Mouse (Mus musculus): ENCODE measurements around the gene Nwd2.

The Nwd2 gene

DNA sequence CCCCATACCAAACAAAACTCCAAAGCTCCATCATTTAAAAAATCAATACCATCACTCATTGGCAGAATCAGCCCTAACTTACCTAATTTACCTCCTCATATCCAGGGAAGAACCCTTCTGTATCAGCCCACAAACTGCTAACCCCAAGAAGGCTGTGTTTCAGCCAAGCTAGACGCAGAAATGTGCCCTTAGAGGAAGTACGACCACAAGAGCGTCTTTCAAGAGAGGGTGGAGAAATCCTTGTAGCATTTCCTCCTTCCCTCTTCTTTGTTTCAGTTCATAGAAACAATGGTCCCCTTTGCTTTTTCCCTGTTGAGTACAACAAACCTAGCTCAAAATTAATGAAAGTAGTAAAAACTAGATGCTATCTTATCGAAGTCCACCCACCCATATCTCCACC is 182.2 kb downstream of the Nwd2 start:
- DNase-seq: no peak

DNA sequence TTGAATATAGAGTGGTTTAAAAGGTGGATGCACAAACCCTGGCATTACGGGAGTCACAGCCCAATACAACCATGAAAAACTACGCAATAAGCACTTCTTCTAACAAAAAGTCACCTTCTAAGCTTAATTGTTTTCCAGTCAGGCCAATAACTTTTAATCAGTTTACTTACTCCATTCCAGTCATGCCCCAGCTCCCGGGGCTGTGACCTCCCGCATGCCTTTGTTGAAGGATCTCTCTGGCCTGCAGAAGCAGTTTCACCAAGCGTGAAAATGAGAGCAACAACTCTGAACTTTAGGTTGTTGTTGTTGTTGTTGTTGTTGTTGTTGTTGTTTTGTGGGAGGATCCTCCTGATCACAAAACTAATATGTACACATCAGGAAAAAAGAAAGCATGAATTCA is 185.1 kb downstream of the Nwd2 start:
- no peak for DNase-seq

DNA sequence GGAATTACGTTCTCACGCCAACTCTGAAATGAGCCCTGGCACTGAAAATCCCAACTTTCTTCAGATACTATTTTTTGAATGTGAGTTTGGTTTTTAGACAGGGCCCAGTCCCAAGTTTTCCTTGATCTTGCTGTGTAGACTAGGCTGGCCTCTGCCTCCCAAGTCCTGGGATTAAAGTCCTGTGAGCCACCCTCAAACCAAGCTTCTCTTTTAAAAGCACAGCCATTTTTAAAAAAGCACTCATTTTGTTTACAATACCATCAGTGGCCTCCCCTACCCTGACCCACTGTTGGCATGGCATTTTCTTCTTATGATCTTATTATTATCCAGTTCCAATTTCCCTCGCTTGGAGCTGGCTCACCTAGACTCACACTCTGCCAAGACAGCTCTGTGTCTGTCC is 185.5 kb downstream of the Nwd2 start:
- DNase-seq: no peak

DNA sequence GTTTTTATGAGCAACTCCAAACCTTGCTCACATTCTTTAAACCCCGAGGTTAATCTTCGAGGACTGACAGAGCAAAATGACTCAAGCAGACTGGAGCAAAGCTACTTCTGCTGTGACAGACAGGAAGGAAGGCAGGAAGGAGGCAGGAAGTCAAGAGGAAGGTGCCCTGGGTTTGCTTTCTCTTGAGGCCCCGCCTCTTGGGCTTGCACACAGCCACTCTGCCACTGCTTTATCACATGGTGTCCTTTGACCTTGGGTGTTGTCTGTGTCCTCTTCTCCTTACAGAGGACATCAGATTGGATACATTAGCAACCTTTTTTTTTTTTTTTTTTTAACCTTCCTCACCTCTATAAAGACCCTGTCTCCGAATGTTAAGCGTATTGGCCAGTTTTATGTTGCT is 188.2 kb downstream of the Nwd2 start:
- no peak for DNase-seq

DNA sequence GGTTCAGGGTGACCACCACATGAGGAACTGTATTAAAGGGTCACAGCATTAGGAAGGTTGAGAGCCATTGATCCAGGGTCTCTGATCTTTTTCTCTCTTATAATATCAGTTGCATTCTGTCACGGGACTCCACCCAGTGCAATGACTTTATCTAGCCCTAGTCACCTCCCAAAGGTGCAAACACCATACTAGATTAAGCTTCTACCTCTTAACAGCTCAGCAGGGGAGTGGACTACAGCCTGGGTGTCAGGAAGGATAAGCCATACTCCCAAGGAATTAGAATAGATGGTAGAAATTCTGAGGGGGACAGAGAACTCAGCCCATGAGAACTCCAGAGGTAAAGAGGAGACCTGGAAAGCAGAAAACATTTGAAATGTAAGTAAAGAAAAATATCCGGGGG is 188.9 kb downstream of the Nwd2 start:
- no peak for DNase-seq

DNA sequence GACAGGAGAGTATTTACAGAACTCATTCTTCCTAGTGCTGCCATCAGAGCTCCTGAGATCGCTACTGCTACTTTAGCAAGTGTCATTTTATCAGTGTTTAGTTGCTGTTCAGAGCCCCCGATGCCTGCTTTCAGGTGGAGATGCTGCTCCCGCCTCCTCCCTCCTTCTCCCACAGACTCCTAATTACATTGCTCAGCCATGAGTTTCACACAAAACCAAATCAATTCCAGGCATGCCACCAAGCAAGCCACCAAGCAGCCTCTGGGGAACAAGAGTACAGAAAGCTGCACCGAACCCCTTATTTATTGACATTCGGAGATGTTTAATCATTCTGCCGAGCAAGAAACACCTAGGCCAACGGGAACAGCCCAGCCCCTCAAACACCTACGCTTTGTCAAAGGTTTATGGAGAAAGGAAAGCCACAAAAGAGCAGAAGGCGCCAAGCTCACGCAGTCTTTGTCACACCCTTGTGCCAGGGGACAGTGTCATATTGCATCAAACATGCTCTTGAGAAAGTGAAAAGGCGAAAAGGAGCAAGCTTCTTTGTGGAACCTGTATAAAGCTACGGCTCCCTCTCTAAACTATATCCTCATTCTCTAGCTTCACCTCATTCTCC is 191.0 kb downstream of the Nwd2 start:
- DNase-seq: no peak

DNA sequence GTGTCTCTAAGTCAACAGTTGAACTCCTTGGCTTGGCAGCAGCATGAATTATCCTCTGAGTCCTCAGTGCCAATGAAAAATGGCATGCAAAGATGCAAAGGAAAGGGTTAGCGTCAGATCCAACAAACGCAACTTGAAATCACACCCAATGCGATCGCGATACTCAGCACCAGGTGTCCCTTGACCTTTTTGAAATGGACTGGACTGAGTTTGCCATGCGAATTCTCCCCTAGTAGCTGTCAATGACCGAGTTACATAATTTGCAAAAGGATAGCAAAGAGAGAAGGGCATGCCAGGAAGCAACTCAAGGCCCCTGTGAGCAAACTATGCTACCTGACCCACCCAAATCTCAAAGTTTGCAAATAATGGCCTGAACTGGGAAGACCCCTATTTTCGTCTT is 198.2 kb downstream of the Nwd2 start:
- no peak for DNase-seq

DNA sequence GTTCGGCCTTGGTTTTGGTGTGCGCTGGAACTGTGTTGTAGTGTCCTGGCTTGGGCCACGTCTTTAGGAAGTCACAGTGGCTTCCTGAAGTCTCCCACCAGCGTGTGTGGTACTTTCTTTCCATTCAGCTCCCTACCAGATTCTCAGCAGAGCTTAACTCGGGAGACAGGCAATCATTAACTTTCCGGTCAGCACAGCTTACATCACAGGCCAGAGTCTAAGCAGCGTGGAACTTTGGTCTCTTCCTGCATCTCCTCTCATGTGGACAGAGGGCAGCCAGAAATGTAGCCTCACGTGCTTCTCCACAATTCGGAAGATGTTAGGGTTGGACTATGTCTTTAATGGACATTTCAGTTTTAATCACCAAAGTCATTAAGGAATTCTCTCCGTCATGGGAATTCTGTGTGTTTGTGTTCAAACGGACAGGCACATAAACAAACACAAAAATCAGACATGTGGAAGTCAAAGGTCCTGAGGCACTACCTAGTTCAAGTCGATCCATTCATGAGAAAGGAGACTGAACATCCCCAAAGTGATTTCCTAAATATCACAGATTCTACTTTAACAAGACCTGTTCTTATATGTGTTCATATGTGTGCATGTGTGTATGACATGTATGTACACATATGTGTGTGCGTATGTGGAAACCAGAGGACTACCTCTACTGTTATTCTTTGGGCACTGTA is 198.8 kb downstream of the Nwd2 start:
- no peak for DNase-seq

DNA sequence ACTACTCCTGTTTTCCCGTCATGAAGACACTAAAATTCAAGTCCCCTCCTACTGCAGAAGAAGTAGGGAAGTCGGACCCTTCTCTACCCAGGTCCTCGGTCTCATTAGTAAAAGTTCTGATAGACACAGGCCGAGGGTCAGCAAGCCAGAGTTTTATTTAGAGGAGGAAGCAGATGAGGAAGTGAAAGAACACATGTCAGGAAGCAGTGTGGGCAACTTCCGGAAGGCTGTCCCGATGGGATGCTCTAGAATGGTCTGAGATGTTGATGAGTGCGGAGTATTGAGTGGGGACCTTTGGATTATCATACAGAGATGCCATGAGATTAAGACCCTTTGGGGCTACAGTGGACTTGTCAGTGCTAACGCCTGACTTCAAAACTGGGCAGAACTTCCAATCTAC is 210.0 kb downstream of the Nwd2 start:
- DNase-seq: no peak

All from right cerebral cortex, postnatal 14 days (tissue).